Mouse (Mus musculus) right cerebral cortex, postnatal 25 days (tissue): Measurements from ENCODE around the gene Fubp1.

Experiments used
- DNase-seq: peaks from one replicate; pipeline ENCODE4 v3.0.0; 2022

The Fubp1 gene

GRCm38 (mm10) chr3:152238836-152239235 is 28.6 kb downstream of the Fubp1 start:
- no peak for DNase-seq

- DNase-seq: no peak
These were observed 29.4 kb downstream of the Fubp1 start for GRCm38 (mm10) chr3:152239592-152239991.

DNA sequence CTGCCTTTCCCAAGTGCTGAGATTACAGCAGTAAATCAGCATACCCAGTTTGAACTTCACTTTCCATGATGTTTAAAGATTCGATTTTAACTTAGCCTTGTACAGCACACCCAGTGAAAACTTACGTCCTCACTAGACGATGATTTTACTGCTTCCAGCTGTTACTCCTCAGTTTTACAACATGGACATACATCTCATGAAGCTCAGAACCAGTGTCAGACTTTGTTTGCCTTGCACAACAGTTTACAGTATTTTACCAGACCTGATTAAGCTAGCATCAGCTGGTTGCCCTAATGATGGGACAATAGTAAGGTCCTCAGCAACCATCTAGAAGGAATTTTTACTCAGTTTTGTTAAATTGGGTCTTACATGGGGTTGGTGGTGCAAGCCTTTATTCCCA is 30.9 kb downstream of the Fubp1 start:
- no peak for DNase-seq

DNA sequence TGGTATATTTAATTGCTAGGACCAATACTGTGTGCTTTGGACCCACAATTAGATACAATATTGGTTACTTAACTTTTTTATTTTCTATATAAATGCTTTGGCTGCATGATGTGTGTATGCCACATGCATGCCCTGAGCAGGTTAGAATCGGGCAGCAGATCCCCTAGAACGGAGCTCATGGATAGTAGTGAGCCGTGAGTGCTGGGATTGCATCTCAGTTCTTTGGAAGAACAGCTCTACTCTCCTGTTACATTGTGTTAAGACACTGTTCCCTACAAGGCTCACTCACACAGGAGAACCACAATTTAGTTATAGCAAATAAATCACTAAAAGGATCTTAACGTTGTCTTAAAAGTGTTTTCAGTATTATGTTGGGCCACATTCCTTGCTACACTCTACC is 33.1 kb downstream of the Fubp1 start:
- DNase-seq: no peak

- no peak for DNase-seq
These were observed 35.2 kb downstream of the Fubp1 start for GRCm38 (mm10) chr3:152245273-152245910.

GRCm38 (mm10) chr3:152247708-152248107 is 37.5 kb downstream of the Fubp1 start:
- no peak for DNase-seq

DNA sequence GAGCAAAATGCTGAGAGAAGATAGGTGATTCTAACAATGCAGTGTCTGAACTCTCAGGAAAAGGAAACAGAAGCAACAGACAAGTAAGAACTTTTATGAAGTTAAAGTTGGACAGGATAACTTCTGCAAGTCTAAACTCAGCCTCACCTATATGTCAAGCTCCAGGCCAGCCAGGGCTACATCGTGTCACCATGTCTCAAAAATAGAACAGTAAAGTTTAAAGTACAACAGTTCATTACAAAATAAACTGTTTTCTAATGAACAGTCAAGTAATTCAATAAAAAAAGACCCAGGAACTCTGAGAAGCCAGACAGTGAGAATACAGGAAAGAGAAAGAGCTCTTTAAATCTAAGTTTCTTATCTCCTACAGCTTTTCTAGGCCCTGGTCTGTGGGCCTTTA is 40.3 kb downstream of the Fubp1 start:
- DNase-seq: no peak

- DNase-seq: no peak
These were observed 47.3 kb downstream of the Fubp1 start for GRCm38 (mm10) chr3:152257528-152257927.

- DNase-seq: peak; percentile 56
These were observed 49.2 kb downstream of the Fubp1 start for GRCm38 (mm10) chr3:152259409-152259808.

- no peak for DNase-seq
These were observed 50.1 kb downstream of the Fubp1 start for GRCm38 (mm10) chr3:152260362-152260761.

DNA sequence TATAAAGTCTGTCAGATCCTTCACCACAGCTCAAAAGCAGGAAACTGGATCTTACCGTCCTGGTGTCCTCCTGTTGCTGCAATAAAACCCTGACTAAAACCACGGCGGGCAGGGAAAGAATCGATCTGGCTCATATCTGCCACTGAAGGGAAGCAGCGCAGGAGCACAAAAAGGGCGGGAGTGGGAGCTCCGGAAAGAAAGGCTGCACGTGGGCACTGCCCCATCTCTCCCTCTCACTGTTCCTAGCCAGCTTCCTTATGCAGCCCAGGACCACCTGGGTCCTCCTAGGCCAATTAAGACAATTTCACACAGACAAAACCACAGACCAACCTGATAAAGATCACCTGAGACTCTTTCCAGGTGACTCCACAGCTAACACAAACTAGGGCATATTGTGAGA is 51.2 kb downstream of the Fubp1 start:
- no peak for DNase-seq

DNA sequence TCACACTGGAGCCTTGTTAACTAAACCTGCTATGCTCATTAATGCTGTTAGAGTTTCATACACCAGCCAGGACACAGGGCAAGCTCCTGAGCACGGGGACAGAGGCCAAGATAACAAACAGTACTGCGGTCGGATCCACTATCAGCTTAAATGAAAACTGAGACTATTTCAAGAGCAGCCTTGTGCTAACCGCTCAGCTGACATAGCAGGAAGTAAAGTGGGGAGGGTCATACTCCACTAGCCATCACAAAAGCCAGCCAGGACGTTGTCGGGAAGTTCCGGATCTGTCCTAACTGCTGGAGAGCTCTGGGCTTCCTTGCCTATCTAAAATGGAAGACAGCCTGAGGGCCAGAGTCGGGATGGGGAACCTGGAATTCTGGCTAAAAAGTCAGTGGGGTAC is 51.7 kb downstream of the Fubp1 start:
- no peak for DNase-seq

GRCm38 (mm10) chr3:152264374-152264773 is 54.2 kb downstream of the Fubp1 start:
- no peak for DNase-seq

GRCm38 (mm10) chr3:152264830-152265229 is 54.6 kb downstream of the Fubp1 start:
- DNase-seq: no peak

GRCm38 (mm10) chr3:152265351-152266035 is 55.3 kb downstream of the Fubp1 start:
- peak; percentile 41 for DNase-seq

DNA sequence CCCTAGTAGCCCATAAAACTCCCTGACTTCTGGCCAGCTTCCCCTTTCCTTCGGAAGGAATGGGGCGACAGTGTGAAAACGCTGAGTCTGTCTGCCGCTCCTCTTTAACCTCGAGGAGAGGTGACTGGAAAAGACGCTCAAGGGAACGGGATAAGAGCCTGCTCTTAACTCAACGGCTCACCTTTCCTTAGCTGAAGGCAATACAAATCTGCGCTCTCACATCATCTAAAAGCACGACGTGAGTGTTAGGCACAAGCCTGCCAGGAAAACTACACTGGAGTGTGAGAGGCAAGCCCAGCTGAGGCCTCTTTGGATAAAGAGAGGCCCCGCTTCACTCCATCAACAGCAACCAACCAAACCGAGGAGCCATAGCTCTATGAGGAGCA is 55.8 kb downstream of the Fubp1 start, which contains the start of gene Nexn:
Gene Nexn (minus strand): TSS at position 315 of the 386 bp plus-strand sequence.
- no peak for DNase-seq

DNA sequence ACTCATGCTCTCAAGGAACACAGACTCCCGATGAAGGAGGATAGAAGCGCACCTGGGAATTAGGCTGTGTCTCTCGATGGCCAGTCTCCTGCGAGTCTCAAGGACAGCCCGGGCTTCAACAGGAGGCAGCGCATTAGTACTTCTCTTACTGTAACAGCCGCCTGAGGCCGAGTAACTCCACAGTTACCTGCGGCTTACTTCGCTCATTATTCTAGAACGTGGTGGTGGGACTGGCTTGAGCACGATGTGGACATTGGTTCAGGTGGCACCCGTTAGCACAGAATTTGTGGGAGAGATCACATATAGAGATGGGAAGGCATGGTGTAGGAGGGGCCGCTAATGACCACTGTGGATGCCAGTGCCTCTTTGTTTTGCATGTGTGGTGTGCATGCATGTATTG is 57.9 kb downstream of the Fubp1 start:
- DNase-seq: no peak

GRCm38 (mm10) chr3:152271071-152271710 is 61.0 kb downstream of the Fubp1 start:
- no peak for DNase-seq

- no peak for DNase-seq
These were observed 61.7 kb downstream of the Fubp1 start for GRCm38 (mm10) chr3:152271876-152272275.

- no peak for DNase-seq
These were observed 62.9 kb downstream of the Fubp1 start for GRCm38 (mm10) chr3:152272974-152273685.

GRCm38 (mm10) chr3:152275008-152275407 is 64.8 kb downstream of the Fubp1 start:
- DNase-seq: no peak

- DNase-seq: no peak
These were observed 66.7 kb downstream of the Fubp1 start for GRCm38 (mm10) chr3:152276935-152277334.

GRCm38 (mm10) chr3:152277912-152278311 is 67.7 kb downstream of the Fubp1 start:
- no peak for DNase-seq

DNA sequence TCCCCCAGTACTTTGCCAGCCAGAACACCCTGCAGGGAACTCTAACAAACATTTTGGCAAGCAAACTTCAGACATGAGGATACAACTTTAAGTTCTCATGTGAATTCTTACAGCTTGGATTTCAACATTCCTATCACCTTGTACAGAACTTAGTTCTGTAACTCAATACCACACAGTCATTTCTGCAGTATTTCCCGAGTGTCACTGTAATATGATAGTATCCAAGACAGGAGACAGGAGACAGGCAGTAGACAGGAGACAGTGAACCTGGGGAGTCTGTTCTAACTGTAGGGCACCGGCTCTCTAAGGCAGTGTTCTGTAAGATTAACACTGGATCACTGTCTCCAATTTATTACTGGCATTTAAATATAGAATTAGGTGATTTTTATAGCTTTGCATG is 68.2 kb downstream of the Fubp1 start:
- no peak for DNase-seq
